Mouse (Mus musculus): ENCODE results near the gene Txndc15.

Txndc15 gene

DNA sequence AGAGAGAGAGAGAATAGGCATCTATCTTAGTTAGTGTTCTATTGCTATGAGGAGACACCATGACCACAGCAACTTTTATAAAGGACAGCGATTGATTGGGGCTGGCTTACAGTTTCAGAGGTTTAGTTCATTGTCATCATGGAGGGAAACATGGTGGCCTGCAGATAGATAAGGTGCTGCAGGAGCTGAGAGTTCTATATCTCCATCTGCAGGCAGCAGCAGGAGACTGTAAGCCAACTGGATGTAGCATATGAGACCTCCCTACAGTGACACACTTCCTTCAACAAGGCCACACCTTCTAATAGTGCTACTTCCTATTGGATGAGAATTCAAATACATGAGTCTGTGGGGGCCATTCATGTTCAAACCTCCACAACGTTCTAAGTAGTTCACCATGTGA lies 17.7 kb downstream of the Txndc15 start:
- no peak for DNase-seq

DNA sequence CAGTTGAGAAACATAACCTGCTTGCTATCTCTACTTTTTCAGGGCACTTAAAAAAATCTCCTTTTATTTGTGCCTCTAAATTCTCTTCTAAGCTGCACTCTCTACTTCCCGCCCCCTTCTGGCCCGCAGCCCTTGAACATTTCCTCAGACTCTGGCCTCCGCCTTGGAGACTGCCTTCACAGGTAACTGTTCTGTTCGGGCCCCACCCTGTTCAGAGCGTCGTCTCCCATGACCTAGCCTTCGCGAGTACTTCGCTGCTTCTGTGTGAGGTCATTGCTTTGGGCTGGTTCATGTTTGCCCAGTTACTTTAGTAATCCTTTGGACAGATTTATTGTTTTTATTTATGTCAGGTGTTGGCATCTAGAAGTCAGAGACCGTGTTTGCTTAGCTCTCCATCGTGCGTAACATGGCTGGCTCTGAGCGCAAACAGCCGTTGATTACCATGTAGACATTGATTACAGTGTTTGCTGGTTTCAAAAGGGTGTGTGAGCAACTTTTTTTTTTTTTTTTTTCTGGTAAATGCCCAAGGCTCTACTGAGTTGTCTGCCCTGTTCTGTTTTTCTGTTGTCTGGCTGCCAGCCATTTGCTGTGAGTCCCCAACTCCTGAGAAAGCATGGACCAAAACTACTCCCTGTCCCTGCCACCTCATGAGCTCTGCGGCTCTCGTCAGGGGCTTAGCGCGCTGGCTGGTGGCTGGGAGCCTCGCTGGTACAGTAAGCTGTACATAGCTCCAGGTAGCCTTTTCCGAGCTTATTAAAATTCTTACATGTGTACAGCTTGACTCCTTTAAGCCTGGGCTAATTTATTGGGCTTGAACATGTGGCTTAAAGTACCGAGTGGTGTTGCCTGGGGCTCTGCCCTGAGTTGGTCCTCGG lies 19.4 kb downstream of the Txndc15 start:
- no peak for DNase-seq

DNA sequence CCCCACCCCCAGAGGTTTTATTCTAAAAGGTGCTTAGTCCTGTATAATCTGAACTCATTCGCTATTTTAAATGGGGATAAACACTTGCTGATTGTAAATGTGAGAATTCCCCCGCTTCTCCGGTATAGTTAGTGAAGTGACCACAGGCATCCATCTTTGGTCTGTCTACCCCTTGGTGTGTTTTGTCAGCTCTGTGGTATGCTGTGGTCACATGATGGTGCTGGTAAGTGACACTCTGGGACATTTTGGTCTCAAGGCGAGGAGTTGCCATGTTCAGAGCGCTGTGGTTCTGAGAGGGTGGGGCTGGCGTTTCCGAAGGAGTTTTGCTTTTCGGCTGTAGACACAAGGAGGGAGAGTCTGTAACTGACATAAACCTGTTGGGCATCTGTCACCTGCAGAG lies 23.4 kb downstream of the Txndc15 start:
- no peak for DNase-seq

DNA sequence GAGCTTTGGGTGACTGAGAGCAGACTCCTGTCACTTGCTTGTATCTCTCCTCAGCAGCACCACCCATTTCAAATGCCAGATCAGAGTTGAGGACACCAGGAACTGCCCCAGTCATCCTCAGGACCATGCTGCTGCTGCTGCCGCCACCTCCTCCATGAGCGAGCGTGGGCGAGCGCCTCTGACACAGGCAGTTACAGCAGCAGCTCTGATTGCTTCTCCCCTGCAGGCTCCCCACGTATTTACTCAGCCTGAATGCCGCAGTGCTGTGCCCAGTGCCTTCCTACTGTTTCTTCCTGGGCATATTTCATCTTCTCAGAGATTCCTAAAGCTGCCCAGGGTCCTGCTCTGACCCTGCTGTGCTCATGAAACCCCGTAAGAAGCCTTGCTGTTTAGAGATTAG lies 27.9 kb downstream of the Txndc15 start:
- DNase-seq: no peak

DNA sequence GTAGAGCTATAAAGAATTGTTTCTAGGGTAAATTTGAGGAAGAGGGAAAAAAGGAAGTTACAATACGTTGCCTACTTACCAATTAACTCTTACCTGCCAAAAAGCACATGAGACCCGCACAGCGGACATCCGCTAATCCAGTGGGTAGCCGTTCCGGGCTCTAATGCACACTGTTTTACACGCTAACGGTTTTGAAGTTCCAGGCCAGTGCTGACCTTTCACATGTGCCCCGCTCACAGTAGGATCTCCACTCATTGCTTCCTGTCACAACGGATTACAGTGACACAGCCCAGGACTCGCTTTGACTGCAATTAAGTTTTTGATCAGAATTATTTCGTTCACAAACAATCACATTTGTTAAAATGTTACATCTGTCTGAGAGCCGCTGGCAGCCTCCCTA lies 39.9 kb downstream of the Txndc15 start:
- no peak for DNase-seq

DNA sequence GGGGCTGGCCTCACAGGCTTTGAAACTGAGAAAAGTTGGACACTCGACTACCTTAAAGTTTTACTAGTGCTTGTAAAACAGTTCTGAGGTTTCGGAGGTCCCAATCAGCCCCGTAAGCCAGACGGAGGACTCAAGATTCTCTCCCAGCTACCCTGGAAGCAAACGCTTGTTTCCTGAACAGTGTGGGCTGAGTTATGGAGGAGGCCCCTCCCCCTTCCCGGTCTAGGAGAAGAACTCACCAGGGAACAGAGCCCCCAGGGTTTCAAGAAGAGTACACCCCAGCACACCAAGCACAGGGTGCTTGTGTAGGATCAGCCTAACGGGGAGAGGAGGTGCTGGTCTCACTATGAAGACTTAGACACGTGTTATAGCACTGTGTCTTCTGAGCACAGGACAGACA lies 42.3 kb downstream of the Txndc15 start:
- no peak for DNase-seq

DNA sequence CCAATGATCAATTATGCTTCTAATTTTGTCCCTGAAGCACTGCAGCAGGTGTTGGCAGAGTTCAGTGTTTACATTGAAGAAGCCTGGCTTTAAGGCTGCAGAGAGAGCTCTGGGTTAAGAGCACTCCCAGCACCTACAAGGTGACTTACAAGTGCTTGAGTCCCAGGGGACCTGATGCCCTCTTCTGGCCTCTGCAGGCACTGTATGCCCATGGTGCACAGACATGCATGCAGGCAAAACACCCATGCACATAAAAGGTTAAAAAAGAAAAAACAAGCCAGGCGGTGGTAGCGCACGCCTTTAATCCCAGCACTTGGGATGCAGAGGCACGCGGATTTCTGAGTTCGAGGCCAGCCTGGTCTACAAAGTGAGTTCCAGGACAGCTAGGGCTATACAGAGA lies 43.2 kb downstream of the Txndc15 start:
- no peak for DNase-seq

DNA sequence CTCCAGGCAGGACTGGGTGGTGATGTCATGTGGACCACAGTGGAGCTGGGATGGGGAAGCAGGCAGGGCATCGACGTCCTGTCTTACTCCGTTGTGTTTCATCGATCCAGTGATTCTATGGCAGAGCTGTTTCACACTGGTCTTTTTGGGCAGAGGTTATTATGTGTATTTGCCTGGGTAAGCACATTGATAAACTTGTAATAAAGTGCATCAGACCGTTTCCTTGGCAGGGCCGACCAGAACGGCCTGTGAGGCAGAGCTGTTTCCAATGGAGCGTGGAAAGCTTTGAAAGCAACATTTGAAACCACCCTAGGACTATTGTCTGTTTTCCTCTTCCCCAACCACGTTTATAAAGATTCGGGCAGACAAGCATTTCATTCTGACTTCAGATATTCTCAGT lies 46.1 kb downstream of the Txndc15 start:
- no peak for DNase-seq

DNA sequence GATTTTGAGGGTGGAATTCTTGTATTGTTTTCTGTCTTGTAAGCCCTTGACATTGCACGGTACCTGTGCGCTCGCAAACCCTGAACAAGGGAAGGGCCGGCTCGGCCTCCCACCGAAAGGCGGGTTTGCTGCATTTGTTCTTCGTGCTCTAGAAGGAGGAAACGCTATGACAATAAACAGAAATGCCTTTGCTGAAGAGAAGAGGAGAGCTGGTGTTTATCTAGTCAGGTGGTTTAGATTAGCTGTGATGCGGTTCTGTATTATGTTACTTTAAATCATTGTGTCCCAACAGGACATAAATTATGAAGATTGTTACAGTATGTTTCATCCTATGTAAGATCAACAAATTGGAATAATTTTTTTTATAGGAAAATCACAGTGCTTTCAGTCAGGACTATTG lies 47.0 kb downstream of the Txndc15 start:
- DNase-seq: no peak

DNA sequence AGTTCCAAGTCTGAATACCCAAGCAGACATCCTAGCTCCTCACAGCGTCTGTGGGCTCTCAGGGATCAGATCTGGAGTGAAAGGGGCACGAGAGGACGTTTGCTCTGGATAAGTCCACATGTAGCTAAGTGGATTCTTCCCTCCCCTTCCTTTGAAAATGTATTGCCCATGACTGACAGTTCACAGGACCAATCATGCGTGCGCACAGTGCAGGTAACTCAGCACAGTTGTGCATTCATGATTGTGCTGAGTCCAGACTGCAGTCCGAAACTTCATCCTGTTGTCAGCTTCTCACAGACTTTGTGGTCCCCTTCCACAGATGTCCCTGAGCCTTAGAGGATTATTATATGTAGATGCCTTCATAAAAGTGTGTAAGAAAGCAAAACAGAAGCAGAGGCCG lies 59.9 kb downstream of the Txndc15 start:
- DNase-seq: no peak

DNA sequence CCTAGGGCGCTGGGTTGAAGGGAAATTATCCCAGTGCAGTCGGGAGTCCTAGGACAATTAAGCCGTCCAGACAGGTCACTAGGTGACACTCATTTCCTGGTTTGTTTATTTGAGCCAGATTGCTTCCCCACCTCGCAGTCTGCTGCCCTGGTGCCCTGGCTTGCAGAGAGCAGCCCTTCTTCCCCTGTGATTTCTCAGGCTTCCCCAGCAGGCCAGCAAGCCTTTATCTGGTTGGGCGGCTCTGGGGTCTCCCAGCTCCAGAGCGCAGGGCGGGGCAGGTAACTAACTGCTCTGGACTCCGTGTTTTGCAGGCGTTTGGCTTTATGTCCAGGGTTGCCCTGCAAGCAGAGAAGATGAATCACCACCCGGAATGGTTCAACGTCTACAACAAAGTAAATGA lies 60.6 kb downstream of the Txndc15 start:
- DNase-seq: no peak
